Mouse (Mus musculus): ENCODE measurements around the gene 1700088E04Rik. TPM values are rescaled to one million over a fixed set of nuclear protein-coding genes. Genes with fewer than 3 reads are reported as not detected.
A peak's percentile ranks its signal among the peaks of the same experiment; 100 is the strongest.

1700088E04Rik gene
- total RNA-seq, 2 experiments from 2014 or later, result 0.54 to 1.1 TPM

DNA sequence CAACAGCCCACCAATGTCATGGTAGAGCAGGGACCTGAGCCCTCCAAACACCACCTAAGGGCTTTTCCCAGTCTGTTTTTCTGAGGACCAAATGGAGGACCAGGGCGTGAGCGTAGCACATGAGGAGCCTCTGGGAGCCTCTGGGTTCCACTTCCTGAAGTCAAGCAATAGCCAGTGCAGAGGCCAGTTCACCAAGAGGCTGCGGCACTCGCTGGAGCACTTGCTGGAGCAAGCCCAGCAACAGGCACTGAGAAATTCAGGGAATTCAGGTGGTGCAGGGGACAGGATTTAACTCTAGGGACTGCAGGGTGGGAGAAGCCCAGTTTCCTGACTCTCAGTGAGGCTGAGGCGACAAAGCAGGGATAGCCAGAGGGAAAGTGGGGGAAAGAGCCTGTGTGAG, 42.8 kb downstream of the 1700088E04Rik start:
- peak; percentile 10 for DNase-seq

DNA sequence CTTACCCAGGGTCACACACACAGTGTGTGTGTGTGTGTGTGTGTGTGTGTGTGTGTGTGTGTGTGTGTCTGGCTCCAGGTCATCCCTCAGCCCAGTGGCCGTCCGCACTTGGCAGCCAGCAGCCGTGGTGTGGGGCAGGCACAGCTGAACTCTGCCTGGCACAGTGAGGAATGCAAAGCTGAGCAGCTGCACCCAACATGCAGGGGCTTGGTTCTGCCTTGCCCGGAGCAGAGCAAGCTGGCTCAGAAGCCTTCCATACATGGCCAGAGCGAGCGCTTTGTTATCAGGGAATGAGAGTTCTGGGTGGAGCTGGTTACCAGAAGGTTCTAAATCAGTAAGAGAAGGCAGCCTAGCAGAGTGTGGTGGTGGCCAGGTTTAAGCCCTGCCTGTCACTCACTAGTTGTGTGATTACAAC, 43.4 kb downstream of the 1700088E04Rik start:
- peak; percentile 70 for DNase-seq

DNA sequence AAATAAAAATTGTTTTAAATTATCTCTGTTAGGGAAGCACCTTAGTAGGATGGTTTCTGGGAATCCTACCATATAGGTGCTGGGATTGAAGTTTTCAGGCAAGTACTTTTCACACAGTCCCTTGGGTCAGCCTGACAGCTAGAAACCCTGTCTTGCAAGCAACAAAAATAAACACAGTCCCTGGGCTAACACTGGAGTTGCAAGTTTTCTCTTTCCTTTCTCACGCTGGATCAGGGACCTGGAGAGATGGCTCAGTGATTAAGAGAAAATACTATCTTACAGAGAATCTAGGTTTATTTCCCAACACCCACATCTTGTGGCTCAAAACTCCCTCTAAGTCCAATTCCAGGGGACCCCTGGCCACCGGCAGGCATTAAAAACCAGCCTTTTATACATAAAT, 43.9 kb downstream of the 1700088E04Rik start:
- DNase-seq, result no peak

DNA sequence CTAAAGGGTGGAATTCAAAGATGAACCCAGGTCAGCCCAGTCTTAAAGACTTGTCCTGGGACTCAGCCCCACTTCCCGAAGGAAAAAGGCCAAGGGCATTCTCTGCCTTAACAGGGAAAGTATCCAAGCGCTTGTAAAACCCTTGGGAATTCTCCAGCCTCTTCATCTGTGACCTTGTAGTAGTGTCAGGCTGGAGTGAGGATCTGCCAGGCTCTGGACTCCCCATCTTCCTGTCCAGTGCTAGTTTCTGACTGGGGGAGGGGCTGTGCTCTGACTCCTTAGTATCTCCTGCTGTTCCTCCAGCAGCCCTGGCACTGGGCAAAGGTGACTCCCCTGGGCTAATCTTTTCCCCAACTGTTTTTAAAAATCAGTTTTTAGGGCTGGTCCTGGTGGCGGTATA, 44.5 kb downstream of the 1700088E04Rik start:
- no peak for DNase-seq

DNA sequence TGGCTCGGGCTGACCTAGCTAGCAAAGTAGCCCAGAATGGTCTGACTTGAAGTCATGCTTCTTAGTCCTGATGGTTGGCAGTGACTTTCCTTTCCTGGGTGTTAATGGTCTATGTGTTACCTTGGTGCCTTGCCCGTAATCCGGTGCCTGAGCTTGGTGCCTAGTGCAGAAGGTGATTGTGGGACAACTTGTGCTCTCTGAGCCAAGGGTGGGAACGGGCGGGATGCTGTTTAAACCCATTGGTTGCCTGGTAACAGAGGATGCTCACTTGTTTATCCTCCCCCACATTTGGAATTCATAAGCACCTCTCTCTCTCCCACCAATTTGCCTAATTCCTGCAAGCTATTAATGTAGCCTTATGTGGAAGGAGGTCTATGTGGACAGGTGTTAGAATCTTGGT, 45.6 kb downstream of the 1700088E04Rik start:
- no peak for DNase-seq

DNA sequence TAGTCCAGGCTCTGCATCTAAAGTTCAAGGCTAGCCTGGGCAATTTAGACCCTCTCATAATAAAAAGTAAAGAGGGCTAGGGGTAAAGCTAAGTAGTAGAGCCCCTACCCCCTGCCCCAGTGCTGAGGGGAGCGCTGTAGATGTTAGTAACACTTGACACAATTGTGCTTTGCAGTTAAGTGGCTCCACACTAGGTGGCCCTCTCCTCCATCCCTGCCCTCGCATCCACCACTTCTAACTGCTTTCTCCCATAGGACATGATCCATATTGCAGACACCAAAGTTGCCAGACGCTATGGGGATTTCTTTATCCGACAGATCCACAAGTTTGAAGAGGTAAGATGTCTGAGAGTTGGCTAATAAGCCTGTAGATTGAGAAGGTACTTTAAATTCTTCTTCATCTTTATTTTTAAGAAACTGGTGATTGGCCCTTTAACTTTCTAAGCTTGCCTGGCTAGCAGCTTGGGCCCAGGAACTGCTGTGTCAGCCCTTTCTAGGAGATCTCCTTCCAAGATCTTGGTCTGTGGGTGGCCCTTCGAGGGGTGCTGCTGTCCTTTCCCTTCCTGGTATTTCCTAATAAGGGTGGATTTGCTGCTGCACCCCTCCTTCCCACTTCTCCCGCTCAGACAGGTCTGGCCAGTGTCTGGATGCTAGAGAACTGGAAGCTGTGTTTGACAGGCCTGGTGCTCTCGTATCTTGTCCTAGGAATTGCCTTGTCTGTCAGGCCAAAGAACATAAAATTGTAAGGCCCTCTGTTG, 47.8 kb downstream of the 1700088E04Rik start:
- DNase-seq, result peak; percentile 27

DNA sequence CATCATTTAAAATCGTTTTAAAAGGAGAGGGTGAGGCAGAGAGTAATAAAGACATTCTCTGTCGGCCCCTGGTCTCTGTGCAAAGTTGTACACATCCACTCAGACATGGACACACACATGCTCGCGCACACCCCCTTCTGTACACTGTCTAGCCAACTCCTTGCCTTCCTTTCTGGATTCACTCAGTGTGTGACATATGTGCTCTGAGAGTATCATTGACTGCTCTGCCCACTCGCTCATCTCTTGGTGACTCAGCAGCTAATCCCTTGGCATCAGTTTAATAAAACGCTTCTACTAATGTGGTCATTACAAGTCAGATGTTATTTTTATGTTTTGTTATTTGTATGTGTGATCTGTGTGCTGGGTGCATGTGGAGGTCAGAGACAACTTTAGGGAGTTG, 48.8 kb downstream of the 1700088E04Rik start:
- DNase-seq, result no peak

DNA sequence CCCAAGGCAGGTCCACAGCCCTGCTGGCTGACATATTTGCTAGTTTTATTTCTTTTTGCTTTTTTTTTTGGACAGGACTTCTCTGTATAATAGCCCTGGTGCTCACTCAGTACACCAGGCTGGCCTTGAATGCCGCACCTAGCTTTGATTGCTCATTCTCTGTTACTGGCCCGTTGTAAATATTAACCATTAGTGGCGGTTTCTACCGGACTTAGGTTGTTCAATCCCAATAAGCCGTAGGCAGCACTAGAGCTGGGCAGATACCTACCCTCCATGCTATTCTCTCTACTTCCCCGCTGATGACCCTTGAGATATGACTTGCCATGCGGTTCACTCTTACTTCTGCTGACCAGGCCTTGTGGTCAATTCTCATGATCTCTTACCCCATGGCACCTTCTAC, 61.5 kb downstream of the 1700088E04Rik start:
- no peak for DNase-seq

Other genes starting within 250 kb of the 1700088E04Rik start
- gene Gm49510, start 241.6 kb downstream of the 1700088E04Rik start, total RNA-seq (2021), result not detected
- gene Sh3bp1, start 241.5 kb downstream of the 1700088E04Rik start, total RNA-seq (2021), result 10 to 100 TPM in 1 of 2 experiments, 1 to 10 TPM in 1; 6.0 to 11.6 TPM
- gene Pdxp, start 227.3 kb downstream of the 1700088E04Rik start, total RNA-seq (2021), result 10 to 100 TPM in 1 of 2 experiments, 1 to 10 TPM in 1; 9.4 to 10.1 TPM
- gene Lgals1, start 214.5 kb downstream of the 1700088E04Rik start, total RNA-seq (2021), result 100 to 1,000 TPM; 679 to 727 TPM
- gene Nol12, start 206.3 kb downstream of the 1700088E04Rik start, total RNA-seq (2021), result 10 to 100 TPM; 27.1 to 30.7 TPM
- gene Triobp, start 193.5 kb downstream of the 1700088E04Rik start, total RNA-seq (2021), result 10 to 100 TPM; 65.1 to 76.8 TPM
- gene H1f0, start 112.8 kb downstream of the 1700088E04Rik start, total RNA-seq (2021), result 100 to 1,000 TPM; 193 to 214 TPM
- gene Galr3, start 99.4 kb downstream of the 1700088E04Rik start, total RNA-seq (2021), result under 1 TPM; 0.25 to 0.35 TPM
- gene Ankrd54, start 78.4 kb downstream of the 1700088E04Rik start, total RNA-seq (2021), result 1 to 10 TPM; 6.1 to 8.6 TPM
- 10 to 100 TPM; 80.0 to 86.2 TPM for gene Eif3l, start 66.1 kb downstream of the 1700088E04Rik start, total RNA-seq (2021)
- 10 to 100 TPM; 17.4 to 20.4 TPM for gene Micall1, start 32.4 kb downstream of the 1700088E04Rik start, total RNA-seq (2021)
- gene Polr2f, start 244 bp downstream of the 1700088E04Rik start, total RNA-seq (2021), result 10 to 100 TPM; 73.5 to 80.9 TPM
- gene Sox10, start 24.0 kb upstream of the 1700088E04Rik start, total RNA-seq (2021), result 1 to 10 TPM; 7.6 to 8.1 TPM
- gene Pick1, start 87.9 kb upstream of the 1700088E04Rik start, total RNA-seq (2021), result 10 to 100 TPM; 21.4 to 24.8 TPM
- gene Gm49486, start 88.1 kb upstream of the 1700088E04Rik start, total RNA-seq (2021), result under 1 TPM; 0.45 to 0.54 TPM
- gene Slc16a8, start 113.5 kb upstream of the 1700088E04Rik start, total RNA-seq (2021), result under 1 TPM in 1 of 2 experiments, not detected in 1; 0.14 TPM
- 1 to 10 TPM; 3.1 to 3.6 TPM for gene Baiap2l2, start 144.3 kb upstream of the 1700088E04Rik start, total RNA-seq (2021)
- 1 to 10 TPM; 9.2 to 9.8 TPM for gene Pla2g6, start 187.1 kb upstream of the 1700088E04Rik start, total RNA-seq (2021)
- gene Maff, start 205.4 kb upstream of the 1700088E04Rik start, total RNA-seq (2021), result 1 to 10 TPM; 2.0 to 2.6 TPM